Mouse (Mus musculus) lung, postnatal 25 days (tissue): ENCODE data around the gene Gnai2.
A peak's percentile ranks its signal among the peaks of the same experiment; 100 is the strongest.

ENCODE experiments used
- DNase-seq: peaks from one replicate; pipeline ENCODE4 v3.0.0; 2022; ENCODE audit warnings: low spot score

The Gnai2 gene

GRCm38 (mm10) chr9:107635279-107636028, at the start of gene Gnai2:
Gene Gnai2 (minus strand): TSS chr9:107635367.
- DNase-seq, result peak; percentile 99

- no peak for DNase-seq
Measured at GRCm38 (mm10) chr9:107682405-107682804, 47.2 kb upstream of the Gnai2 start.

GRCm38 (mm10) chr9:107679501-107679900, 44.3 kb upstream of the Gnai2 start, which contains the start of gene Gnat1:
Gene Gnat1 (minus strand): TSS chr9:107679712.
- no peak for DNase-seq

GRCm38 (mm10) chr9:107678861-107679260, 43.7 kb upstream of the Gnai2 start:
- no peak for DNase-seq

GRCm38 (mm10) chr9:107677819-107678526, 42.8 kb upstream of the Gnai2 start:
- DNase-seq, result peak; percentile 82

GRCm38 (mm10) chr9:107677091-107677784, 42.1 kb upstream of the Gnai2 start:
- peak; percentile 49 for DNase-seq

- no peak for DNase-seq
Measured at GRCm38 (mm10) chr9:107676302-107676701, 41.1 kb upstream of the Gnai2 start.

- peak; percentile 66 for DNase-seq
Measured at GRCm38 (mm10) chr9:107675671-107676301, 40.6 kb upstream of the Gnai2 start.

GRCm38 (mm10) chr9:107674609-107675429, 39.7 kb upstream of the Gnai2 start:
- DNase-seq, result no peak

GRCm38 (mm10) chr9:107670259-107670658, 35.1 kb upstream of the Gnai2 start:
- DNase-seq, result no peak

- no peak for DNase-seq
Measured at GRCm38 (mm10) chr9:107669480-107669945, 34.3 kb upstream of the Gnai2 start, which contains the start of gene Slc38a3. Gene Slc38a3 (minus strand): TSS chr9:107669530.

GRCm38 (mm10) chr9:107668916-107669315, 33.7 kb upstream of the Gnai2 start:
- no peak for DNase-seq

- DNase-seq, result no peak
Measured at GRCm38 (mm10) chr9:107668011-107668410, 32.8 kb upstream of the Gnai2 start.

GRCm38 (mm10) chr9:107667219-107667618, 32.1 kb upstream of the Gnai2 start:
- peak; percentile 23 for DNase-seq

- no peak for DNase-seq
Measured at GRCm38 (mm10) chr9:107666751-107667205, 31.6 kb upstream of the Gnai2 start.

GRCm38 (mm10) chr9:107665308-107665707, 30.1 kb upstream of the Gnai2 start:
- DNase-seq, result no peak

- no peak for DNase-seq
Measured at GRCm38 (mm10) chr9:107663525-107663924, 28.4 kb upstream of the Gnai2 start.

GRCm38 (mm10) chr9:107662342-107662741, 27.2 kb upstream of the Gnai2 start:
- DNase-seq, result no peak

- no peak for DNase-seq
Measured at GRCm38 (mm10) chr9:107660777-107661176, 25.6 kb upstream of the Gnai2 start.

GRCm38 (mm10) chr9:107659961-107660360, 24.8 kb upstream of the Gnai2 start:
- no peak for DNase-seq

GRCm38 (mm10) chr9:107659551-107659950, 24.4 kb upstream of the Gnai2 start:
- DNase-seq, result no peak
